Mouse (Mus musculus) splenic B cell, adult 2 months (primary cell): ENCODE data around the gene H2-Q4.
"Not testable (repeated sequence)": the region's sequence is repeated elsewhere in the genome, so short reads cannot be mapped to it uniquely, and the experiment has no call there.

Experiments
- DNase-seq: peaks from one replicate; pipeline ENCODE4 v3.0.0-alpha.2; 2011; ENCODE audit warnings: low read depth, low spot score
- H3K27me3 ChIP-seq: 2 replicates; pipeline ENCODE4 v1.6.1; 2012; ENCODE audit warnings: mild to moderate bottlenecking, low read length, moderate library complexity, mixed read lengths; ENCODE audit not compliant: control insufficient read depth, poor library complexity, insufficient read depth, severe bottlenecking
- H3K36me3 ChIP-seq: 2 replicates; pipeline ENCODE4 v1.6.1; 2012; ENCODE audit warnings: mild to moderate bottlenecking, low read length, moderate library complexity, mixed read lengths; ENCODE audit not compliant: control insufficient read depth, poor library complexity, insufficient read depth, severe bottlenecking

The H2-Q4 gene

DNA sequence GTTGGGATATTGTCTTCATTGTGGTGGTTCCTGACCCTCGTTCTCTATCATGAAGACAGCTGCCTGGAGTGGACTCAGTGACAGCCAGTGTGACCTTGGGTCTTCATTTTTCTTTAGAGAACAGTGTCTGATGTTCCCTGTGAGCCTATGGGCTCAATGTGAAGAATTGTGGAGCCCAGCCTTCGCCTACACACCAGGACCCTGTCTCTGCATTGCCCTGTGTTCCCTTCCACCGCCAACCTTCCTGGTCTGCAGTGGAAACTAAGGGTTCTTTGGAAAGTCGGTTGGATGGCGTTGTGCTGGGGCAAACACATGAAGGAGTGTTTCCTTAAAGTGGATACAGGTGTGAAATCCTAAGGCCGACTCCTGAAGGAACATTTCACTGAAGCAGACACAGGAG lies 49.5 kb downstream of the H2-Q4 start:
- DNase-seq, H3K27me3 ChIP-seq: not testable (repeated sequence)
- peaks cover 19% of the 10 kb centered on the region for H3K36me3 ChIP-seq

DNA sequence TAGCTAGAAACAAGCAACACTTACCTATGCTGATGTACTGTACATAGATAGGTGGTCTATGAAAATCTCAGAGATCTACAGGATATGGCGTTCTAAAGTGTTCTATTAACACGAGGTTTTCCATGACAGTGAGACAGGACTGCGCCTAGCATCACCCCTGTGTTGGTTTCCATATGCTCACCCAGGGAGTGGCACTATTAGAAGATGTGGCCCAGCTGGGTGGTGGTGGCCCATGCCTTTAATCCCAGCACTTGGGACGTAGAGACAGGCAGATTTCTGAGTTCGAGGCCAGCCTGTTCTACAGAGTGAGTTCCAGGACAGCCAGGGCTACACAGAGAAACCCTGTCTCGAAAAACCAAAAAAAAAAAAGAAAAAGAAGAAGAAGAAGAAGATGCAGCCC lies 51.3 kb downstream of the H2-Q4 start:
- not testable (repeated sequence) for DNase-seq, H3K27me3 ChIP-seq
- H3K36me3 ChIP-seq = peaks cover 19% of the 10 kb centered on the region

DNA sequence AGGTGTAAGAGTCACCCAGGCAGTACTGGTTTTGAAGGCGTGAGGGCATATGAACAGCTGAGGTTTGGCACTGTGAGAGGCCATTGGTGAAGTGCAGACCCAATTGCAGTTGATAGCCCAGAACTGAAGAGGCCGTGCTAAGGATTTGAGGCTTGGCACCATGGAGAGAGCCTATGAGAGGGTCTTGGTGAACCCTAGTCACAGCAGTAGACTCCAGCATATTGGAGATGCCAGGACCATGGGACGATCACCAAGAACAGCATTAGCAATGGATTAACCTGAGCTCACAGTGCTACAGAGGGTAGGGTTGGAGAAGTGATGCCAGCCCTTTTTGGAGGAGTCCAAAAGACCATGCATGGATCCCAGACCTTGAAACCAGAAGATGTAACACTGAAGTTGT lies 52.8 kb downstream of the H2-Q4 start:
- DNase-seq, H3K27me3 ChIP-seq: not testable (repeated sequence)
- peaks cover 15% of the 10 kb centered on the region for H3K36me3 ChIP-seq

DNA sequence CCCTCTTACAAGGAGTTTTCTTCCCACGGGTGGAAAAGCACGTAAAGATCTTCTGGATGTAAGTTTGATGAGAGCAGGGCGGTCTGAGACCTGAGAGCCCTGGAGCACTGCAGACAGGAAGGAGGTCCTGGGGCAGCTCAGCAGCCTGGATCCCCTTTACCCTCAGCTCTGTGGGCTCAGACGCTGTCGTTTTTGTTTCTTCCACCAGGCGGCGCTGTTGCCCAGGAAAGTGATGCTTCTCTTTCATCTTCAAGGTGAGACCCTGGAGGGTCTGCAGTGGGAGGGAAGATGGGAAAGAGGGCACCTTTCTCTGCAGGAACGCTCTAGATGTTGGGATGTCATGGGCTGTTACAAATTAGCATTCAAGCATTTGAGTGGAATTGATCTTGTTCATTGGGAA lies 55.4 kb downstream of the H2-Q4 start:
- not testable (repeated sequence) for H3K36me3 ChIP-seq, H3K27me3 ChIP-seq
- DNase-seq = peak; percentile 82
